Mouse (Mus musculus) left cerebral cortex, postnatal 25 days (tissue): Measurements from ENCODE around the gene Glb1l3. TPM values are rescaled to one million over a fixed set of nuclear protein-coding genes. Genes with fewer than 3 reads are reported as not detected.

Experiments used
- total RNA-seq, 2 experiments: library from RNA; stranded (reverse); gene quantifications; 2 replicates each; pipeline ENCODE4 v1.2.3; 2021

Glb1l3 gene
- total RNA-seq, 2 experiments from 2014 or later = not detected

Other genes with a start within 250 kb of the Glb1l3 start
- 100 to 1,000 TPM; 208 to 226 TPM for gene B3gat1, start 127.2 kb downstream of the Glb1l3 start, total RNA-seq
- under 1 TPM; 0.18 to 0.62 TPM for gene Glb1l2, start 54.4 kb downstream of the Glb1l3 start, total RNA-seq
- not detected for gene Gm1110, start 62.2 kb upstream of the Glb1l3 start, total RNA-seq
- gene Acad8, start 138.7 kb upstream of the Glb1l3 start, total RNA-seq = 10 to 100 TPM; 28.9 to 35.1 TPM
- 10 to 100 TPM; 61.8 to 62.2 TPM for gene Thyn1, start 138.8 kb upstream of the Glb1l3 start, total RNA-seq
- gene Vps26b, start 169.2 kb upstream of the Glb1l3 start, total RNA-seq = 100 to 1,000 TPM; 100 to 101 TPM
- gene Ncapd3, start 169.3 kb upstream of the Glb1l3 start, total RNA-seq = 10 to 100 TPM; 15.5 to 17.8 TPM